Mouse (Mus musculus): ENCODE results near the gene Sympk. TPM values are rescaled to one million over a fixed set of nuclear protein-coding genes. Genes with fewer than 3 reads are reported as not detected.

The Sympk gene
- total RNA-seq (2023): 90.4 TPM

DNA sequence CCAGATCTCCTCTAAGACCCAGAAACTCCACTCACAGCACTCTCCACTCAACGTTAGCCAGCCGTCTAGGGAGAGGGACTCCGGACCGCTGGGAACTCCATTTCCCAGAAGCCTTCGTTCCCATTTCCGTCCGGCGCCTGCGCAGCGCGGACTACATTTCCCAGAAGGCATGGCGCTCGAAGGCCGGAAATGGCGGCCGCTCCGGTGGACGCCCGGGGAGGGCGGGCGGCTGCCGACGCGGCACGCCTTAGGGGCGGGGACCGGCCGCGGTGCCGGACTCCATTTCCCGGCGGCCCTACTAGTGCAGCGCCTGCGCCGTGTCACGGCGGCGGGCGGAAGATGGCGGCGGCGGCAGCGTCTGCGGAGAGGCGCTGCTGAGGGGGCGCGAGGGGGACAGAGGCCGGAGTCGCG lies at the start of gene Sympk:
Gene Sympk, plus strand, starts transcription at position 282 of the 411 bp plus-strand sequence.

GRCm38 (mm10) chr7:18987100-18987499 lies 37.1 kb upstream of the Sympk start, which contains the start of gene Nanos2:
Gene Nanos2, plus strand, starts transcription at chr7:18987400.

DNA sequence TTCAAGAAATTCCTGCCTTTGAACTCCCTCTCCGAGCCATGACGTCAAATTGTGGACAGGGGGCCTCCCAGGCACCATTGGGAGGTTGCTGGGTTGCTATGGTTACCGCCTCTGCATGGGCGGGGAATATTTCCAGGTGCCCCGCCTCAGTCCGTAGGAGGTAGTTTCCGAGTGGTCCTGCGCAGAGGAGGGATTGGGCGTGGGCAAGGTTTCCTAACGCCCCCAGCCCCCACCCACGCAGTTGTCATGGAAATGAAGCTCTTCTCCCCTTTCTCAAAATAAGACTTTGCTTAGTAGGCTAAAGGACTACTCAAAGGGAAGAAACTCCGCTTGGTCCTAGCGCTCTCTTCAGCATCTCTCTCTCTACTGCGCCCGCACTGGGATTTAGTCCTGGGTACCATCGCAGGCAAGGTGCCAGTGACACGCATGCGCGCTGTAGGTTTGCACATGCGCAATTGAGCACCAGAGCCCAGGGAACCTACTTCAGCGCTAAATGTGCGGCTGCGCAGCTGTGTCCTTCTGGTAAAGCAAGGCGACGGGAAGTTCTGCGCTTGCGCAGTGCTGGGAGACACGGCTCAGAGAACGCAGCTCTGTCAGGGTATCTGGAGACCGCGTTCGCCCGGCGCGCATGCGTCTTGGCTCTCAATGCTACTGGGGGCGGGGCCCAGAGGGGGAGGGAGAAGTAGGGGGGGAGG lies 33.4 kb upstream of the Sympk start, which contains the start of gene Mypop:
Gene Mypop, plus strand, starts transcription at position 645 of the 695 bp plus-strand sequence.

GRCm38 (mm10) chr7:19003902-19004630 lies 20.1 kb upstream of the Sympk start, which contains the start of gene Irf2bp1:
Gene Irf2bp1, plus strand, starts transcription at chr7:19004044.

GRCm38 (mm10) chr7:19023357-19023814 lies 791 bp upstream of the Sympk start, which contains the start of gene Foxa3:
Gene Foxa3, minus strand, starts transcription at chr7:19023538.

DNA sequence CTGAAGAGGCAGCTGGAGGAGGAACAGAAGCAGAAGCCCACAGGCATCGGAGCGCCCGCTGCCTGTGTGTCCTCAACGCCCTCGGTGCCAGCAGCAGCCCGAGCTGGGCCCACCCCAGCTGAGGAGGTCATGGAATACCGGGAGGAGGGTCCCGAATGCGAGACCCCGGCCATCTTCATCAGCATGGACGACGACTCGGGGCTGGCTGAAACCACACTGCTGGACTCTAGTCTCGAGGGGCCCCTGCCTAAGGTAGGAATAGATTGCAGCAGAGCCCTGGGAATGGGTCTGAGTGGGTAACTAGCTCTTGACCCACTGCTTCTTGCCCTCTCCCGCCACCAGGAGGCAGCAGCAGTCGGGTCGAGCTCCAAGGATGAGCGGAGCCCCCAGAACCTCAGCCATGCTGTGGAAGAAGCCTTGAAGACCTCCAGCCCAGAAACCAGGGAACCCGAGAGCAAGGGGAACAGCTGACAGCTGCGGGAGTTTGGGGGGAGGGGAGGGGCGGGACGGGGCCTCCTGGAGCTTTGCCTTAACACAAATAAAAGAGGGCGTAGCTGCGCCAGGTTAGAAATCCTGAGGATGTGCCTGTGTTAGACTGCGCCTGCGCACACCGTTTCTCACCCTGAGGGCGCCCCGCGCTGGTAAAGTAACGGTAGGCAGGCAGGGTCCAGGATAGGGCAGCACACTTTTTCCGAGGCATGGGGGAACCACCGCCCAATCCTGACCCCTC lies 30.0 kb downstream of the Sympk start, which contains the start of gene Rsph6a:
Gene Rsph6a, plus strand, starts transcription at position 644 of the 730 bp plus-strand sequence.

GRCm38 (mm10) chr7:19075723-19076585 lies 51.8 kb downstream of the Sympk start, which contains the start of gene Dmwd:
Gene Dmwd, plus strand, starts transcription at chr7:19076227.

GRCm38 (mm10) chr7:19083701-19084100 lies 59.5 kb downstream of the Sympk start, which contains the start of gene Dmpk:
Gene Dmpk, plus strand, starts transcription at chr7:19083849.

GRCm38 (mm10) chr7:19094471-19094825 lies 70.3 kb downstream of the Sympk start, which contains the start of gene Six5:
Gene Six5, plus strand, starts transcription at chr7:19094594.

Other genes starting within 250 kb of the Sympk start
- gene Psg19, start 225.9 kb upstream of the Sympk start, total RNA-seq (2023): not detected
- gene Psg17, start 202.8 kb upstream of the Sympk start, total RNA-seq (2023): not detected
- gene Mill2, start 184.4 kb upstream of the Sympk start, total RNA-seq (2023): not detected
- 9.5 TPM for gene Pglyrp1, start 153.0 kb upstream of the Sympk start, total RNA-seq (2023)
- 17.1 TPM for gene Ccdc61, start 114.0 kb upstream of the Sympk start, total RNA-seq (2023)
- gene Nova2, start 98.5 kb upstream of the Sympk start, total RNA-seq (2023): not detected
- gene Nanos2, start 37.0 kb upstream of the Sympk start, total RNA-seq (2023): not detected
- gene Mypop, start 33.1 kb upstream of the Sympk start, total RNA-seq (2023): 0.67 TPM
- gene Irf2bp1, start 20.3 kb upstream of the Sympk start, total RNA-seq (2023): 25.1 TPM
- not detected for gene Foxa3, start 839 bp upstream of the Sympk start, total RNA-seq (2023)
- not detected for gene Rsph6a, start 30.3 kb downstream of the Sympk start, total RNA-seq (2023)
- gene Dmwd, start 51.9 kb downstream of the Sympk start, total RNA-seq (2023): 1.1 TPM
- gene Dmpk, start 59.5 kb downstream of the Sympk start, total RNA-seq (2023): 3.8 TPM
- gene Six5, start 70.2 kb downstream of the Sympk start, total RNA-seq (2023): not detected
- not detected for gene Gm4969, start 94.0 kb downstream of the Sympk start, total RNA-seq (2023)
- 15.4 TPM for gene Fbxo46, start 95.5 kb downstream of the Sympk start, total RNA-seq (2023)
- gene Qpctl, start 124.9 kb downstream of the Sympk start, total RNA-seq (2023): 12.2 TPM
- gene Snrpd2, start 125.3 kb downstream of the Sympk start, total RNA-seq (2023): 62.7 TPM
- gene Gipr, start 141.8 kb downstream of the Sympk start, total RNA-seq (2023): not detected
- 16.0 TPM for gene Eml2, start 152.0 kb downstream of the Sympk start, total RNA-seq (2023)
- gene Gpr4, start 188.2 kb downstream of the Sympk start, total RNA-seq (2023): not detected
- 42.1 TPM for gene Opa3, start 204.0 kb downstream of the Sympk start, total RNA-seq (2023)
- 262 TPM for gene Vasp, start 247.4 kb downstream of the Sympk start, total RNA-seq (2023)

Data from CD4-positive naive resting alpha-beta T cell, adult 76 days (primary cell).